Mouse (Mus musculus) frontal cortex, adult (tissue): ENCODE measurements around the gene Flywch1.

Experiments
- ATAC-seq: cut with Nextera tagmentation; 2 replicates; pipeline ENCODE4 v1.9.2; 2017; ENCODE audit warnings: mild to moderate bottlenecking, moderate library complexity, mixed read lengths; ENCODE audit not compliant: low TSS enrichment

The Flywch1 gene

DNA sequence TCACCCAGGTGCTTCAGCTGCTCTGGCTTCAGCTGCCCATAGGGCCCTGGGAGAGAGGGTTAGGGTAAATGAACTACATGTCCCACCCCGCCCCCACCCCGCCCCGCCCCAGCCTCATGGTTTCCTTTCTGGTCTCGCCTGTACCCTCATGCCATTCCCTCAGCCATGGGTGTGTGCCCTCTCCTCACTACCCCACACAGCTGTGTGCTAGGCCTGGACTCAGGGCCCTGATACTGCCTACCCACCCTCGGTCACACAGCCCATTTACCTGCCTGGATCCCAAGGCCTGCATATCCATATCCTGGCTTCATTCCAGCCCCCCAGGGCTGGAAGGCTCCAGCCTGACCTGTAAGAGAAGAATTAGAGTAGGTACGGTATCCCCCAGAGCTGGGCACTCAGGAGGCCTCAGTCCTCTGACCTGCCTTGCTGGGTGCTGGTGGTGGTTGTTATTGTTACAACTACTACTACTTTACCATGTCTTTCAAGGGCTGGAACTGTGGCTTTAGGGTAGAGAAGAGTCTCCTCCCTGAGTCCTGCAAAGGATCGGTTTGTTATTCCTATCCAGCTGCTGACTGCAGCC lies 65.8 kb downstream of the Flywch1 start:
- no peak for ATAC-seq

GRCm38 (mm10) chr17:23704741-23705140 lies 66.7 kb downstream of the Flywch1 start:
- no peak for ATAC-seq

DNA sequence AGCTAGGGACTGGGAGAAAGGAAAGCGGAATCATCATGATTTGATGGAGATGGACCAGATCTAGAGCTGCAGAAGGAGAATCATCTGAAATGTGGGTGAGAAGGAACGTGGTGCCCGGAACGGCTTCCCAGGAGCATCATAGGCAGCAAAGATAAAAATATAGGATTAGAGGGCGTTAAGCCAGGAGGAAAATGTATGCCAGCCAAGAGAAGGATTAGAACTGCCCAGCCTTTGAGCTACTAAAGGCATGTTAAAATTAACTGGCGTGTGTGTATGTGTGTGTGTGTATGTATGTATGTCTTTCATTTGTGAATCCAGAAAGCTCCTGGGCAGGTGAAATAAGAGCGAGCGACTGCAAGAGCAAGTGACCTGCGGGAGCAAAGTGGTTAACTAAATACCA lies 68.1 kb downstream of the Flywch1 start:
- no peak for ATAC-seq
